Mouse (Mus musculus) midbrain, postnatal 0 days (tissue): ENCODE results near the gene Hnrnpa1. TPM values are rescaled to one million over a fixed set of nuclear protein-coding genes. Genes with fewer than 3 reads are reported as not detected.
"Not testable (repeated sequence)": the region's sequence is repeated elsewhere in the genome, so short reads cannot be mapped to it uniquely, and the experiment has no call there.

Source experiments
- ATAC-seq: fragments of 200-750 bp; cut with Nextera tagmentation; 2 replicates; pipeline ENCODE4 v1.8.0; 2017; ENCODE audit warnings: moderate number of reproducible peaks, mild to moderate bottlenecking, moderate TSS enrichment, moderate library complexity; ENCODE audit not compliant: low FRiP score
- DNase-seq: peaks from one replicate; pipeline ENCODE4 v3.0.0-alpha.2; 2015; ENCODE audit warnings: low spot score
- H3K27ac ChIP-seq: fragments of 300-500 bp; sonication (generic); 2 replicates; pipeline ENCODE4 v1.5.1; 2014; ENCODE audit warnings: low read depth, mild to moderate bottlenecking, low read length, mixed read lengths
- H3K27me3 ChIP-seq: fragments of 300-500 bp; sonication (generic); 2 replicates; pipeline ENCODE4 v1.6.1; 2014; ENCODE audit warnings: low read length, control low read depth, mixed read lengths; ENCODE audit not compliant: insufficient read depth
- H3K36me3 ChIP-seq: fragments of 300-500 bp; sonication (generic); 2 replicates; pipeline ENCODE4 v1.6.1; 2014; ENCODE audit warnings: low read length, control low read depth, mixed read lengths; ENCODE audit not compliant: insufficient read depth
- H3K4me1 ChIP-seq: fragments of 300-500 bp; sonication (generic); 2 replicates; pipeline ENCODE4 v1.6.1; 2014; ENCODE audit warnings: mild to moderate bottlenecking, control low read depth, antibody characterized with exemption, low read length, mixed read lengths; ENCODE audit not compliant: insufficient read depth
- H3K4me2 ChIP-seq: fragments of 300-500 bp; sonication (generic); 2 replicates; pipeline ENCODE4 v1.6.1; 2014; ENCODE audit warnings: low read depth, mild to moderate bottlenecking, low read length, mixed read lengths; ENCODE audit not compliant: poor library complexity, severe bottlenecking
- H3K4me3 ChIP-seq: fragments of 300-500 bp; sonication (generic); 2 replicates; pipeline ENCODE4 v1.5.1; 2014; ENCODE audit warnings: low read depth, mild to moderate bottlenecking, low read length, moderate library complexity
- H3K9ac ChIP-seq: fragments of 300-500 bp; sonication (generic); replicated peaks from 2 replicates; pipeline ENCODE4 v1.6.1; 2014; ENCODE audit warnings: mild to moderate bottlenecking, low read length, moderate library complexity, mixed read lengths; ENCODE audit not compliant: poor library complexity, severe bottlenecking
- H3K9me3 ChIP-seq: fragments of 300-500 bp; sonication (generic); 2 replicates; pipeline ENCODE4 v1.6.1; 2016; ENCODE audit warnings: low read length, control low read depth
- CTCF ChIP-seq: IDR thresholded peaks from 2 replicates; pipeline ENCODE4 v1.5.1; 2016; ENCODE audit warnings: antibody characterized with exemption, mild to moderate bottlenecking
- WGBS: fragments of 180-500 bp; shearing (Covaris S2); extraction: QIAGEN DNeasy Blood & Tissue Kit; methylation state at CpG from one replicate; pipeline ENCODE4 v1.1.7; 2014; 5-methylcytosine and 5-hydroxymethylcytosine counted together
- polyA plus RNA-seq: library from polyadenylated mRNA; unstranded; fragments of >200 nt; fragmentation: Nextera tagmentation; extraction: Ambion mirVana; gene quantifications from 2 replicates; pipeline ENCODE4 v1.2.1, GENCODE M21; 2015
- total RNA-seq: library from RNA; depleted of rRNA; stranded (reverse); fragments of >200 nt; gene quantifications from 2 replicates; pipeline ENCODE4 v1.2.3, GENCODE M21; 2014

The Hnrnpa1 gene
- total and polyA plus RNA-seq, 2 experiments from 2014 or later = 142 to 609 TPM

GRCm38 (mm10) chr15:103245616-103246015, 5.4 kb downstream of the Hnrnpa1 start:
- no peak overlapping the region for H3K4me2 ChIP-seq
- no peak for DNase-seq

GRCm38 (mm10) chr15:103247078-103247781, 7.0 kb downstream of the Hnrnpa1 start:
- WGBS = 90% methylated on average over 9 of the region's 9 CpGs
- Histone ChIP-seq H3K9ac (no peak overlapping the region), H3K4me3 (no peak overlapping the region), H3K27me3 (no peaks in the 10 kb centered on the region), H3K4me1 (no peaks in the 10 kb centered on the region), H3K36me3 (peaks cover 53% of the 10 kb centered on the region), H3K27ac (no peak overlapping the region), H3K9me3 (no peaks in the 10 kb centered on the region), H3K4me2 (no peak overlapping the region)
- ATAC-seq = no peak
- no peak for TF ChIP-seq CTCF
- no peak for DNase-seq

More at GRCm38 (mm10) chr15:103245616-103246015, 5.4 kb downstream of the Hnrnpa1 start:
- Histone ChIP-seq H3K27ac (no peak overlapping the region), H3K4me3 (no peak overlapping the region), H3K27me3 (no peaks in the 10 kb centered on the region), H3K36me3 (peaks cover 53% of the 10 kb centered on the region), H3K4me1 (no peaks in the 10 kb centered on the region), H3K9me3 (no peaks in the 10 kb centered on the region), H3K9ac (no peak overlapping the region)
- TF ChIP-seq CTCF = no peak
- no peak for ATAC-seq
- WGBS = 83% methylated on average over 6 of the region's 6 CpGs

GRCm38 (mm10) chr15:103247782-103248400, 7.7 kb downstream of the Hnrnpa1 start:
- ATAC-seq = no peak
- Histone ChIP-seq H3K36me3 (peaks cover 49% of the 10 kb centered on the region), H3K4me3 (no peak overlapping the region), H3K9ac (no peak overlapping the region), H3K4me1 (no peaks in the 10 kb centered on the region), H3K27ac (no peak overlapping the region), H3K9me3 (no peaks in the 10 kb centered on the region), H3K27me3 (no peaks in the 10 kb centered on the region), H3K4me2 (no peak overlapping the region)
- no peak for TF ChIP-seq CTCF
- DNase-seq = no peak

- peaks cover 43% of the 10 kb centered on the region for H3K36me3 ChIP-seq
- no peak for ATAC-seq
Observed at GRCm38 (mm10) chr15:103248401-103249313, 8.4 kb downstream of the Hnrnpa1 start.

GRCm38 (mm10) chr15:103249511-103249910, 9.3 kb downstream of the Hnrnpa1 start:
- H3K36me3 ChIP-seq = peaks cover 38% of the 10 kb centered on the region
- not testable (repeated sequence) for H3K4me3 ChIP-seq, H3K27me3 ChIP-seq, H3K4me2 ChIP-seq, H3K4me1 ChIP-seq, H3K27ac ChIP-seq, DNase-seq, H3K9ac ChIP-seq, ATAC-seq, H3K9me3 ChIP-seq
- 96% methylated on average over 6 of the region's 6 CpGs for WGBS

More at GRCm38 (mm10) chr15:103248401-103249313, 8.4 kb downstream of the Hnrnpa1 start:
- WGBS = 83% methylated on average over 28 of the region's 28 CpGs
- H3K27ac ChIP-seq = no peak overlapping the region
- no peak overlapping the region for H3K4me3 ChIP-seq
- TF ChIP-seq CTCF = no peak
- H3K4me1 ChIP-seq = no peaks in the 10 kb centered on the region
- no peak for DNase-seq
- H3K4me2 ChIP-seq = no peak overlapping the region
- no peaks in the 10 kb centered on the region for H3K9me3 ChIP-seq
- H3K27me3 ChIP-seq = no peaks in the 10 kb centered on the region
- H3K9ac ChIP-seq = no peak overlapping the region
